Mouse (Mus musculus) limb, embryonic 10.5 days (tissue): ENCODE measurements around the gene Jmjd8. TPM values are rescaled to one million over a fixed set of nuclear protein-coding genes. Genes with fewer than 3 reads are reported as not detected.
A peak's percentile ranks its signal among the peaks of the same experiment; 100 is the strongest.

Experiments used
- DNase-seq: peaks from one replicate; pipeline ENCODE4 v3.0.0-alpha.2; 2017; ENCODE audit warnings: low spot score
- H3K27ac ChIP-seq: fragments of 300-500 bp; sonication (generic); 2 replicates; pipeline ENCODE4 v1.5.1; 2016; ENCODE audit warnings: mild to moderate bottlenecking
- H3K27me3 ChIP-seq: fragments of 300-500 bp; sonication (generic); 2 replicates; pipeline ENCODE4 v1.6.1; 2016; ENCODE audit warnings: low read depth, mild to moderate bottlenecking; ENCODE audit not compliant: poor library complexity, severe bottlenecking
- H3K36me3 ChIP-seq: fragments of 300-500 bp; sonication (generic); 2 replicates; pipeline ENCODE4 v1.6.1; 2016; ENCODE audit warnings: mild to moderate bottlenecking, moderate library complexity
- H3K4me1 ChIP-seq: fragments of 300-500 bp; sonication (generic); 2 replicates; pipeline ENCODE4 v1.6.1; 2016
- H3K4me3 ChIP-seq: fragments of 300-500 bp; sonication (generic); 2 replicates; pipeline ENCODE4 v1.5.1; 2016; ENCODE audit warnings: mild to moderate bottlenecking, moderate library complexity
- H3K9me3 ChIP-seq: fragments of 300-500 bp; sonication (generic); replicated peaks from 2 replicates; pipeline ENCODE4 v1.6.1; 2016; ENCODE audit warnings: mild to moderate bottlenecking
- WGBS: fragments of 180-500 bp; shearing (Covaris S2); methylation state at CpG from one replicate; pipeline ENCODE4 v1.1.7; 2016; 5-methylcytosine and 5-hydroxymethylcytosine counted together
- polyA plus RNA-seq: library from polyadenylated mRNA; unstranded; fragments of >200 nt; fragmentation: Nextera tagmentation; extraction: Ambion mirVana; gene quantifications from 2 replicates; pipeline ENCODE4 v1.2.1, GENCODE M21; 2016

The Jmjd8 gene
- polyA plus RNA-seq, 1 experiment from 2014 or later: 54.9 TPM

DNA sequence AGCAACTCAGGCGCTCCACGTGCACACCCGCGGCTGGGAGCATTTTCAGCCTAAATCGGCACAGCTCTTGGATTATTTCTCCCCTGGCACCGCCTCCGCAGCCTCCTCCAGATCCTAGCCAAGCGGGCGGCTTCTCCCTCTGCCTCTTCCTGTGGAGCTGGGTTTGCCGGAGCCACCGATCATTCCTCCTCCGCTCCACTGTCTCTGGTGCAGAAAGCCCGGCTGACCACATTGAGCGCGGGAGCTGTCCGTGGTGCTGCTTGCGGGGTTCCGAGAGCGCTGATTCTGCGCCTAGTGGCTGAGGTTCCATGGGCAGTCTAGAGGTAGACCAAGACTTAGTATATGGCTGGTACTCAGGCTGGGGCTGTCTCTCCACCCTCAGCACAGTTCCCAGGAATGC, 15.2 kb upstream of the Jmjd8 start:
- Histone ChIP-seq H3K27me3 (peaks cover 93% of the 10 kb centered on the region), H3K36me3 (no peaks in the 10 kb centered on the region), H3K4me3 (no peak overlapping the region), H3K27ac (no peak overlapping the region), H3K9me3 (no peaks in the 10 kb centered on the region), H3K4me1 (peaks cover 23% of the 10 kb centered on the region)
- under 1% methylated on average over 20 of the region's 20 CpGs for WGBS
- peak; percentile 97 for DNase-seq

- no peak for DNase-seq
- no peak overlapping the region for H3K27ac ChIP-seq
- WGBS: 83% methylated on average over 11 of the region's 11 CpGs
- H3K4me1 ChIP-seq: peaks cover 16% of the 10 kb centered on the region
- no peak overlapping the region for H3K4me3 ChIP-seq
- no peaks in the 10 kb centered on the region for H3K36me3 ChIP-seq
- H3K9me3 ChIP-seq: no peaks in the 10 kb centered on the region
- H3K27me3 ChIP-seq: peaks cover 92% of the 10 kb centered on the region
Measured at GRCm38 (mm10) chr17:25817662-25818061, 11.0 kb upstream of the Jmjd8 start.

DNA sequence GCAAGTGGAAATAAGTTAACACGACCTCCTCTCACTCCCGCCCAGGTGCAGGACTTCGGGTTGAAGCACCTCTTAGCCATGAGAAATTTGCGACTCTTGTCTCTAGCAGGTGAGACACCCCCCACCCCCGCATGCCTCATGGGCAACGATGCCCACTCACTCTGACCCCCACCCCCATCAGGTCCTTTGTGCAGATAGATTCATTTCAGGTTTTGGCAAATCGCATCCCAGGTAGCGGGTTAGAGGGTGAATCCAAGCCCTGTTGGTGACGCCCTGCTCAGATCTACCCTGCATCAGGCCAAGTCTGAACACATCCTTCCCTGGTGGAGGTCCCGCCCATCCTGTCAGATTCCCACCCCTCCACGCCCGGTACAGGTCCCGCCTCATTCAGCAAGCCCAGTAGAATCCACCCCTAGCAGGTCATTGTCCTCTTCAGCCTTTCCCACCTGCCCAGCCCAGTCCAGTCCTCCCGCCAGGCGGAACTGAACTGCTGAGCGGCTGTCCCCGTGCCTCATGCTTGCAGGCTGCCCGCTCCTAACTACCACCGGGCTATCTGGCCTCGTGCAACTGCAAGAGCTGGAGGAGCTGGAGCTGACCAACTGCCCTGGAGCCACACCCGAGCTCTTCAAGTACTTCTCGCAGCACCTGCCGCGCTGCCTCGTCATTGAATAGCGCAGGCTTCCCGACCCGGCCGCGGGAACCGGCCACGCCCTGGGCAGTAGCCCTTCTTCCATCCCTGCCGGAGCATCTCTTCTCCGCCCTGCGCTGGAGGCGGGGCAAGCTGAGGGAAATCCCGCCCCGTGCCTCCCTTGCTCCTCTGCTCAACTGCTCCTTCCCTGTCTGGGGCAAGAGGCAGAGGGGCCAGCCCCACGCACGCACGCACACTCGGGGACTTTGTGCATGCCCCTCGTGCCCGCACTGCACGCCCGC, 9.6 kb upstream of the Jmjd8 start:
- no peak for DNase-seq
- Histone ChIP-seq H3K27ac (0 out of 2 replicates have a peak overlapping the region, but pooled peaks have one; percentile 19), H3K4me3 (peak overlapping the region; percentile 32), H3K9me3 (no peaks in the 10 kb centered on the region), H3K36me3 (no peaks in the 10 kb centered on the region), H3K27me3 (peaks cover 81% of the 10 kb centered on the region), H3K4me1 (peaks cover 20% of the 10 kb centered on the region)
- 6% methylated on average over 46 of the region's 46 CpGs for WGBS

GRCm38 (mm10) chr17:25823452-25823851, 5.2 kb upstream of the Jmjd8 start, which contains the start of gene Wdr24:
Gene Wdr24, plus strand, starts transcription at chr17:25823627.
- Histone ChIP-seq H3K4me3 (peak within 1 kb of the TSS; percentile 74), H3K36me3 (peaks cover 31% of the 10 kb centered on the region), H3K9me3 (no peaks in the 10 kb centered on the region), H3K27ac (peak within 1 kb of the TSS; percentile 83), H3K4me1 (peaks cover 60% of the 10 kb centered on the region), H3K27me3 (peaks cover 42% of the 10 kb centered on the region)
- peak; percentile 79 for DNase-seq
- under 1% methylated on average over 18 of the region's 18 CpGs for WGBS

DNA sequence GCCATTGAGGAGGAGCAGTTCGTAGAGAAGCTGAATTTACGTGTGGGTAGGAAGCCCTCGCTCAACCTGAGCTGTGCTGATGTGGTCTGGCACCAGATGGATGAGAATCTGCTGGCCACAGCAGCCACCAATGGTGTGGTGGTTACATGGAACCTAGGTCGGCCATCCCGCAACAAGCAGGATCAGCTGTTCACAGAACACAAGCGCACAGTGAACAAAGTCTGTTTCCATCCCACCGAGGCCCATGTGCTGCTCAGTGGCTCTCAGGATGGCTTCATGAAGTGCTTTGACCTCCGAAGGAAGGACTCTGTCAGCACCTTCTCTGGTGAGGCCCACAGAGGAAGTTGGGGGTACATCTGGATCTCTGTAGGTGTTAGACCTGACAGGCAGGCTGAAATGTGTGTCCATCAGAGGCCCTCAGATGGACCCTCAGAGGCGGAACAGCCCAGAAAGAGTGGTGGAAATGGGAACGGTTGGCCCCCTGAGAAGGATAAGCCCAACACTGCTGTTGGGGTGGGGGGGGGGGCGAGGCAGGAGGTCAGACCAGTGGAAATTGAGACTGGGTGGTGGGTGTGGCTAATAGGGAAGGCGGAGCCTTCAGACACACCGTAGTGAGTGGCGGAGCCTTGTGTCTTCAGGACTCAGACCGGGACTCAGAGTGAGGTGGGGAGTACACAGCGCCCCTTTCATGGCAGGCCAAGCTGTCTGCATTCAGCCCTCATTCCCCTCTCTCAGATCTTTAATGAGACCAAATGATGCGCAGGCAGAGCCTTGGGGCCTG, 4.1 kb upstream of the Jmjd8 start:
- no peaks in the 10 kb centered on the region for H3K9me3 ChIP-seq
- H3K36me3 ChIP-seq: peaks cover 34% of the 10 kb centered on the region
- H3K27me3 ChIP-seq: peaks cover 31% of the 10 kb centered on the region
- peak overlapping the region; percentile 74 for H3K4me3 ChIP-seq
- H3K4me1 ChIP-seq: peaks cover 65% of the 10 kb centered on the region
- no peak overlapping the region for H3K27ac ChIP-seq
- no peak for DNase-seq
- 74% methylated on average over 17 of the region's 17 CpGs for WGBS

DNA sequence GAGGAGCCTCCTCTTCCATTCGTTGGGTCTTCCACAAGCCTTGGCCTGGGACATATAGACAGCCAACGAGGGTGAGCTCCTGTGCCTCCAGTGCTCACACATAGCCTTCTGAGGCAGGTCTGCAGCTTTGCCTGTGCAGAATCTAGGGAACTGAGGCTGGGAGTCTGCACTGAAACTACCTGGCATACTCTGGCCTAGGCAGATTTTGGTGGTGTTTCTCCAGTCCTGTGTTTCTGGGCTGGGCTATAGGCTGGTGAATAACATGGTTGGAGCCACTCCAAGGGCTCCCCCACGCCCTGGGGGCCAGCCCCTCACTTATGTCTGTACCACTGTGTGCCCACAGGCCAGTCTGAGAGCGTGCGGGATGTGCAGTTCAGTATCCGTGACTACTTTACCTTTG, 3.4 kb upstream of the Jmjd8 start:
- no peak overlapping the region for H3K27ac ChIP-seq
- H3K4me1 ChIP-seq: peaks cover 67% of the 10 kb centered on the region
- peak overlapping the region; percentile 74 for H3K4me3 ChIP-seq
- WGBS: 91% methylated on average over 6 of the region's 6 CpGs
- DNase-seq: no peak
- H3K9me3 ChIP-seq: no peaks in the 10 kb centered on the region
- peaks cover 42% of the 10 kb centered on the region for H3K36me3 ChIP-seq
- H3K27me3 ChIP-seq: peaks cover 23% of the 10 kb centered on the region

- Histone ChIP-seq H3K36me3 (peaks cover 49% of the 10 kb centered on the region), H3K4me1 (peaks cover 75% of the 10 kb centered on the region), H3K9me3 (no peaks in the 10 kb centered on the region), H3K27me3 (peaks cover 15% of the 10 kb centered on the region), H3K4me3 (no peak overlapping the region; the same call in 1 of the 2 replicates), H3K27ac (no peak overlapping the region)
- 96% methylated on average over 27 of the region's 27 CpGs for WGBS
- DNase-seq: no peak
Measured at GRCm38 (mm10) chr17:25825984-25826570, 2.6 kb upstream of the Jmjd8 start.

DNA sequence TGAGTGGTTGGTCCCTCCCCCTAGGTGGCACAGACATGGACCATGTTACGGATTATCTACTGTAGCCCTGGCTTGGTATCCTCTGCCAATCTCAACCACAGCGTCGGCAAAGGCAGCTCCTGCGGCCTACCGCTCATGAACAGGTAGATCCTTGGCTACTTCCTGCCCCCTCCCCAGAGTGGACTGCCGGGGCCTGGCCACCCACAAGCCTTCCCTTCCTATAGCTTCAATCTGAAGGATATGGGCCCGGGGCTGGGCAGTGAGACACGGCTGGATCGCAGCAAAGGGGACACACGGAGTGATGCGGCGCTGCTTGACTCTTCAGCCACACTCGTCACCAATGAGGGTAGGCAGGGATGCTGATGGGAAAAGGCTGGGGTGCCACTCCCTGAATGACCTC, 1.7 kb upstream of the Jmjd8 start:
- no peak for DNase-seq
- no peak overlapping the region for H3K27ac ChIP-seq
- 95% methylated on average over 13 of the region's 13 CpGs for WGBS
- H3K27me3 ChIP-seq: peaks cover 6% of the 10 kb centered on the region; the same call in 1 of the 2 replicates
- H3K4me1 ChIP-seq: peaks cover 84% of the 10 kb centered on the region
- peaks cover 59% of the 10 kb centered on the region for H3K36me3 ChIP-seq
- H3K9me3 ChIP-seq: no peaks in the 10 kb centered on the region
- H3K4me3 ChIP-seq: peak overlapping the region; percentile 9; the same call in 1 of the 2 replicates

GRCm38 (mm10) chr17:25827546-25828222, 983 bp upstream of the Jmjd8 start:
- no peaks in the 10 kb centered on the region for H3K9me3 ChIP-seq
- peak overlapping the region; percentile 77 for H3K4me3 ChIP-seq
- H3K4me1 ChIP-seq: peaks cover 88% of the 10 kb centered on the region
- WGBS: 94% methylated on average over 22 of the region's 22 CpGs
- 0 out of 2 replicates have a peak, but pooled peaks cover under 1% of the 10 kb centered on the region for H3K27me3 ChIP-seq
- no peak for DNase-seq
- H3K27ac ChIP-seq: 0 out of 2 replicates have a peak overlapping the region, but pooled peaks have one; percentile 93
- H3K36me3 ChIP-seq: peaks cover 60% of the 10 kb centered on the region

DNA sequence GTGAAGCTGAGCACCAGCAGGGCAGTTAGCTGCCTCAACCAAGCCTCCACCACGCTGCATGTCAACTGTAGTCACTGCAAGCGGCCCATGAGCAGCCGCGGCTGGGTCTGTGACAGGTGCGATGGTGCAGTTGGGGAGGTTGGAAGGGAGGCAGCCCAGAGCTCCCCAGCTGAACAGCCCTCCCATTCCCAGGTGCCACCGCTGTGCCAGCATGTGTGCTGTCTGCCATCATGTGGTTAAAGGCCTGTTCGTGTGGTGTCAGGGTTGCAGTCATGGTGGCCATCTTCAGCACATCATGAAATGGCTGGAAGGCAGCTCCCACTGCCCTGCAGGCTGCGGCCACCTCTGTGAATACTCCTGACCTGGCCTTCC, 458 bp upstream of the Jmjd8 start:
- Histone ChIP-seq H3K4me3 (peak overlapping the region; percentile 77), H3K27me3 (no peaks in the 10 kb centered on the region), H3K4me1 (peaks cover 86% of the 10 kb centered on the region), H3K9me3 (no peaks in the 10 kb centered on the region), H3K36me3 (peaks cover 60% of the 10 kb centered on the region), H3K27ac (peak overlapping the region; percentile 93)
- 82% methylated on average over 8 of the region's 8 CpGs for WGBS
- DNase-seq: no peak

GRCm38 (mm10) chr17:25829558-25830017, 921 bp downstream of the Jmjd8 start:
- 43% methylated on average over 8 of the region's 8 CpGs for WGBS
- Histone ChIP-seq H3K27ac (peak overlapping the region; percentile 93), H3K4me1 (peaks cover 88% of the 10 kb centered on the region), H3K4me3 (peak overlapping the region; percentile 77), H3K9me3 (no peaks in the 10 kb centered on the region), H3K36me3 (peaks cover 63% of the 10 kb centered on the region), H3K27me3 (no peaks in the 10 kb centered on the region)
- DNase-seq: no peak

DNA sequence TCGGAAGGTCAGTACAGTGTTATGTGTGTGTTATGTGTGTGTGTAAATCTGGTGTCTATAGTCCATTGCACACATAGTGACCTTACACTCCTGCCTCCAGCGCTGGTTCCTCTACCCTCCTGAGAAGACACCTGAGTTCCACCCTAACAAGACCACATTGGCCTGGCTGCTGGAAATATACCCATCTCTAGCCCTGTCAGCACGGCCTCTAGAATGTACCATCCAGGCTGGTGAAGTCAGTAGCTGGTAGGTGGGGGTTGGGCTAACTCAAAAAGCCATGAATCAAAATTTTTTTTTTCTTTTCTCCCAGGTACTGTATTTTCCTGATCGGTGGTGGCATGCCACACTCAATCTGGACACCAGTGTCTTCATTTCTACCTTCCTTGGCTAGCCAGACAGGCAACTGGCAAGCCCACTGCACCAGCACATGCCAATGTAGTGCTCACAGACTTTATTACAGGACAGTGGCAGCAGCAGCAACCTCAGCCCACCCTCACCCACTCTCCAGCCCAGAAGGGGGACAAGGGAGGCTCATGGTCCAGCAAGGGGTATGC, 1.6 kb downstream of the Jmjd8 start:
- H3K27me3 ChIP-seq: no peaks in the 10 kb centered on the region
- peaks cover 69% of the 10 kb centered on the region for H3K36me3 ChIP-seq
- WGBS: 90% methylated on average over 4 of the region's 4 CpGs
- peaks cover 88% of the 10 kb centered on the region for H3K4me1 ChIP-seq
- H3K27ac ChIP-seq: no peak overlapping the region
- H3K4me3 ChIP-seq: peak overlapping the region; percentile 77
- no peaks in the 10 kb centered on the region for H3K9me3 ChIP-seq
- no peak for DNase-seq
